Mouse (Mus musculus) olfactory bulb, adult 2 months (tissue): ENCODE results near the gene Kcnk16. TPM values are rescaled to one million over a fixed set of nuclear protein-coding genes. Genes with fewer than 3 reads are reported as not detected.

Experiments used
- H3K27ac ChIP-seq: fragments of 200-500 bp; 2 replicates; pipeline ENCODE4 v1.5.1; 2012; ENCODE audit warnings: low read depth, low read length; ENCODE audit not compliant: insufficient read depth
- H3K4me1 ChIP-seq: fragments of 200-500 bp; 2 replicates; pipeline ENCODE4 v1.6.1; 2012; ENCODE audit warnings: low read length; ENCODE audit not compliant: control insufficient read depth, insufficient read depth
- H3K4me3 ChIP-seq: fragments of 200-500 bp; 2 replicates; pipeline ENCODE4 v1.5.1; 2012; ENCODE audit warnings: mild to moderate bottlenecking, low read depth, low read length, moderate library complexity; ENCODE audit not compliant: insufficient read depth
- CTCF ChIP-seq: fragments of 200-500 bp; IDR thresholded peaks from 2 replicates; pipeline ENCODE4 v1.5.1; 2012; ENCODE audit warnings: low read depth, mild to moderate bottlenecking, low read length, moderate library complexity; ENCODE audit not compliant: insufficient read depth
- POLR2A ChIP-seq: fragments of 200-500 bp; IDR thresholded peaks from 2 replicates; pipeline ENCODE4 v1.6.1; 2012; ENCODE audit warnings: mild to moderate bottlenecking, low read depth, low read length, moderate library complexity; ENCODE audit not compliant: insufficient read depth
- WGBS: fragments of 180-500 bp; shearing (Covaris S2); methylation state at CpG from one replicate; pipeline ENCODE4 v1.1.7; 2018; 5-methylcytosine and 5-hydroxymethylcytosine counted together
- polyA plus RNA-seq: library from polyadenylated mRNA; stranded (reverse); fragments of >200 nt; gene quantifications from 2 replicates; pipeline ENCODE4 v1.2.4, GENCODE M21; 2012; ENCODE audit warnings: low replicate concordance; ENCODE audit not compliant: missing spikeins, insufficient read depth, insufficient read length

Gene Kcnk16
- polyA plus RNA-seq, 1 experiment = not detected

DNA sequence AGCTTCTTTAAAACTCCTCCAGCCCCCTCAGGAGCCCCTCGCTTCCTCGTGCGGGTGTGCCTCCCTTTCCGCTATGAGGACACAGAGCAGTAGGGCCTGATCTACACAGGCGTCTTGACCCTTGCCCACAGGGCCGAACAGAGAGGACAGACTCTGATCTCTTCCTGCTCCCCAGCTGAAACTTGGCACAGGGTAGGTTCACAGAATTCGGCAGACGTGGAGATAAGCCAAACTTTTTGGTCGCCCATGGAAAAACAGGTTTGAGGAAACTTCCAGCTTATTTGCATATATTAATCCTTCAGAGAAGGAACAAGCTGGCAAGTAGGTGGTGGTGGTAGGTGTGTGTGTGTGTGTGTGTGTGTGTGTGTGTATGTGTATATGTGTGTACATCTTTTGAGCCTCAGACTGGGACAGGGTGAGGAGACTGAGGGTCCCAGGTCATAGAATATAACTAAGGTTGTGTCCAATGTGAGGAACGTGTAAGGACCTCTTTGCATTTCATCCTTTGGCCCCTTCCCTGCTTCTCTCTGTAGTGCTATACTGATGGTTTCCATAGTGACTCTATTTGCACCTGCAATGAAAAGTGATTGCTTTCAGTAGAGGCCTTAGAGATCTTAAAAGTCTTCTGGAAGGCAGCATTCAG is 44.3 kb downstream of the Kcnk16 start:
- no peak overlapping the region for H3K27ac ChIP-seq
- 55% methylated on average over 10 of the region's 10 CpGs for WGBS
- peaks cover 6% of the 10 kb centered on the region for H3K4me1 ChIP-seq
- no peak overlapping the region for H3K4me3 ChIP-seq
- no peak for TF ChIP-seq POLR2A
- no peak for TF ChIP-seq CTCF

DNA sequence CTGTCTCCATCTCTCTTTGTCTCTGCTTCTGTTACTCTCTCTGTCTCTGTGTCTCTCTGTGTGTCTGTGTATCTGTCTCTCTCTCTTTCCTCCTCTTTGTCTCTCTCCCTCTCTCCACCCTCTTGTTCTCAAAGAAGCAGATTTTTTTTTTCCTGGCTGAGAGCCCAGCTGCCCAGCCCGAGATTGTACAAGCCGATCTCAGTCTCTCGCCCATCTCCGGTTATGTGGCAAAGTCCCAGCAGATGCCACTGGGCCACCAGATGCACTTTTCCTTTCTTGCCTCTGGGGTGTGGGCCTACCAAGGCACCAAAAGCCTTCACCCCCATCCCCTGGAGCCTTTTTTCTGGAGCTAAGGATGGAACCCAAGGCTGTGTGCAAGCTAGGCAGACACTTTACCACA is 44.8 kb downstream of the Kcnk16 start:
- Histone ChIP-seq H3K4me1 (peaks cover 2% of the 10 kb centered on the region; the same call in 1 of the 2 replicates), H3K4me3 (no peak overlapping the region), H3K27ac (no peak overlapping the region)
- 37% methylated on average over 4 of the region's 4 CpGs for WGBS
- TF ChIP-seq POLR2A (no peak), CTCF (no peak)

DNA sequence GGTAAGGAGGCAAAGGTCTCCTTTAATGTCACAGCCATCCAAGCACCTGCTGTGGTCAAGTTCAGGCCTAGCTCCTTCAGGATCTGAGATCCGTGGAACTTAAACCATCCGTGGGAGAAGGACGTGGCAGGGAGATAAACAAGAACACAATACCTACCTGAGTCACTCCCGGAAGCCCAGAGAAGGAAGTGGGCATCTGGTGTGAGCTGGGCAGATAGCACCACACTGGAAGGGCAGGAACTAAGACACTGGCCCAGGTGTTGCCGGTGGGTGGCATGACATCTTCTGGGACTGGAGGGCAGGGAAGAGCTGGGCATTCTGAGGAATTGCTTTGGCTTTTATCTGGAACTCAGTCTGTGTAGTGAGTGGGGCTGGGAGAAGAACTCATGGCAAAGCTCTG is 45.7 kb downstream of the Kcnk16 start:
- TF ChIP-seq POLR2A (no peak), CTCF (no peak)
- no peaks in the 10 kb centered on the region; the same call in 1 of the 2 replicates for H3K4me1 ChIP-seq
- H3K4me3 ChIP-seq = no peak overlapping the region
- 88% methylated on average over 5 of the region's 5 CpGs for WGBS
- no peak overlapping the region for H3K27ac ChIP-seq

DNA sequence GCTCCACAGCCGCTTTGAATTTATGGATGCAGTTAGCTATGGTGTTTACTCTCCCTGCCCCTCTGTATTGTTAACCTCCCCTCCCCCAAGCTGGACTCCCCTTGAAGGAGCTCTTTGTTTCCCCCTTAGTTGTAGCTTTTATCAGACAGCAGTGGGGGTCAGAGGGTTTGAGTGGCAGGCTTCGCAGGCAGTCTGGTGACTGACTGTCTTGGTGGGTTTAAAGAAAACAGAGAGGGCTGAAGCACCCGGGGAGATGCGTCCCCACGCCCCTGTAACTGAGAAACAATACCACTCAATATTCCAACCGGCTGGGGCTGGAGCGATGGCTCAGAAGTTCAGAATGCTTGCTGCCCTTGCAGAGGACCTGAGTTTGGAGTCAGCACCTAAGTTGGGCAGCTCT is 47.9 kb downstream of the Kcnk16 start:
- Histone ChIP-seq H3K27ac (no peak overlapping the region), H3K4me1 (no peaks in the 10 kb centered on the region; the same call in 1 of the 2 replicates), H3K4me3 (no peak overlapping the region)
- WGBS = 49% methylated on average over 7 of the region's 7 CpGs
- TF ChIP-seq POLR2A = no peak
- TF ChIP-seq CTCF = no peak

DNA sequence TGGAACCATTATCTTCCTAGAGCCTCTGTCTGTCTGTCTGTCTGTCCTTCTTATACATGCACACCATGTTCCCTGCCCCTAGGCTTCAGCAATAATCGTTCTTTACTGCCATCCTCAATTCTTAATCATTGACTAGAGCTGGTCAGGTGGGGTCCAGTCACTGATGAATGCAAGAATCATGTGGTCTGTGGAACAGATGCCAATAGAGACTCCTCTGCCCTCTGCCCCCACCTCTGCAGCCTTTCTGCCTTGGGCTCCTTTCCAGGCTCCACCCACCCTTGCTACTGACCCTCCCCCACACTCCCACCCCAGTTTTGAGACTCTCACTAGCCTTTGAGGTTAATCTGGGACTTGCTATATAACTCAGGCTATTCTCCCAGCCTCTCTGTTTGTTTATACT is 49.1 kb downstream of the Kcnk16 start:
- TF ChIP-seq POLR2A (no peak), CTCF (no peak)
- 85% methylated on average over 1 of the region's 1 CpGs for WGBS
- H3K4me1 ChIP-seq = no peaks in the 10 kb centered on the region; the same call in 1 of the 2 replicates
- no peak overlapping the region for H3K27ac ChIP-seq
- H3K4me3 ChIP-seq = no peak overlapping the region

DNA sequence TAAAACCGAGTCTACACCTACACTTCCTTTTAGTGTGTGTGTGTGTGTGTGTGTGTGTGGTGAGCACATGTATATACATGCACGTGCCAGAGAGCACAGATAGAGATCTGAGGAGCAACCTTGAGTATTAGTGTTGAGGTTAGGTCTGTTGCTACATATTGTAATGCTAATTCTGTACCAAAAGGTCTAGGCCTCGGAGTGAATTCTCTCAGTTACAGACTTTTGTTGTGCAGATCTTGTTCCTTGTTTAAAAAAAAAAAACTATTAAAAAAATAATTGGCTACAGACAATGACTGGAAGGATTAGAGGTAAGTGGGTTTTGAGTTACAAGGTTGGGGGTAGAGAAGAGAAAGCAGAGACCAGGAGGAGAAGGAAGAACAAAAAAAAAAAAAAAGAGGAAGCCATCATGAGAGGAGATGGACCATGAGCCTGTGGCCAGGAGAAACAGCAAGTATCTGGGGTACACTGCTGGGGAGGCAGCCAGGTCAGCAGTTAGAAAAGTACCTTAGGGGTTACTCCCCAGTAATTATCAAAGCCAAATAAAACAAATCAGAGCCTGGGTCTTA is 51.6 kb downstream of the Kcnk16 start:
- TF ChIP-seq CTCF (no peak), POLR2A (no peak)
- no peak overlapping the region for H3K27ac ChIP-seq
- H3K4me1 ChIP-seq = no peaks in the 10 kb centered on the region
- H3K4me3 ChIP-seq = no peak overlapping the region
- WGBS = 37% methylated on average over 3 of the region's 3 CpGs

DNA sequence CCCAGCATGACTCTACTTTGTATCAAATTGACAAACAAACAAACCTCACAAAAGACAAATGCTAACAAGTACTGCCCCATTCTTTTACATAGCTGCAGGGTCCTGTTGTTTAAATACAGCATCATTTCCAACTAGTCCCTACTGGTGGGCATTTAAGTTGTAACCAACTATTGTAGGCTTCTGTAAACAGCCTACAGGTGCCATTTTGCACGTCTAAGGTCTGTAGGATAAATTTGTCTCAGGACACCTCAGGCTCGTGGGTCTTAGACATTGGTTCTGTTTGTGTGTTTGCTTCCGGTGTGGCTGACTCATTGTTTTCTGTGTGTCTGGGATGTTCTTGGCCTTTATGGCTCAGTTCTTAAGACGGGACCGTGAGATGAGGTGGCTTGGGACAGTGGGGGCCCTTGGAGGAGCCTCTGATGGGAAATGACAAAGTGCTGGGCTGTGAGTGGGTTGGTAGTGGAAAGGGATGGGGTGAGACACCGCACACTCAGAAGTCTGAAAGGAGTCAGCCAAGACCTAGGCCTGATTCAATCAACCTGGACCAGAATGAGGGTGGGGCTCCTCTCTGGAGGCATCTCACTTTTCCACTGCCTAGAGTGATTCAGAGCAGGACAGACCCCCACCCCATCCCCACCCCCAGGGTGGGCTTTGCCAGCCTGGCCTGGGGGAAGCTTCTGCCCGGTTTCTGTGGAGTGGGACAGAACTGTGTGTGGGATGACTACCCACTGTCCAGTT is 52.3 kb downstream of the Kcnk16 start:
- TF ChIP-seq POLR2A = no peak
- no peak for TF ChIP-seq CTCF
- H3K4me1 ChIP-seq = no peaks in the 10 kb centered on the region
- 84% methylated on average over 7 of the region's 7 CpGs for WGBS
- H3K4me3 ChIP-seq = no peak overlapping the region
- H3K27ac ChIP-seq = no peak overlapping the region

DNA sequence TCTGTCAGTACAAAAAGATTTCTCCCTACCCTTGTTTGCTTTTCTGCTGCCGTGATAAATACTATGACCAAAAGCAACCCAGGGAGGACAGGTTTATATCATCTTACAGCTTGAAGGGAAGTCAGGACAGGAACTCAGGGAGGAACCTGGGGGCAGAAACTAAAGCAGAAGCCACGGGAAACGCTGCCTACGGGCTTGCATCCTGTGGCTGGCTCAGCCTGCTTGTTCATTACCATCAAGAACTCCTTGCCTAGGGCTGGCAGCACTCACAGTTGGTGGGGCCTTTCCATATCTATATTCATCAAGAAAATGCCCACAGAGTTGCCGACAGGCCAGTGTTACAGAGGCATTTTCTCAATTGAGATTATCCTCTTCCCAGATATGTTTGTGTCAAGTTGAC is 53.2 kb downstream of the Kcnk16 start:
- WGBS = 82% methylated on average over 5 of the region's 5 CpGs
- no peaks in the 10 kb centered on the region for H3K4me1 ChIP-seq
- no peak for TF ChIP-seq POLR2A
- no peak for TF ChIP-seq CTCF
- no peak overlapping the region for H3K4me3 ChIP-seq
- no peak overlapping the region for H3K27ac ChIP-seq

DNA sequence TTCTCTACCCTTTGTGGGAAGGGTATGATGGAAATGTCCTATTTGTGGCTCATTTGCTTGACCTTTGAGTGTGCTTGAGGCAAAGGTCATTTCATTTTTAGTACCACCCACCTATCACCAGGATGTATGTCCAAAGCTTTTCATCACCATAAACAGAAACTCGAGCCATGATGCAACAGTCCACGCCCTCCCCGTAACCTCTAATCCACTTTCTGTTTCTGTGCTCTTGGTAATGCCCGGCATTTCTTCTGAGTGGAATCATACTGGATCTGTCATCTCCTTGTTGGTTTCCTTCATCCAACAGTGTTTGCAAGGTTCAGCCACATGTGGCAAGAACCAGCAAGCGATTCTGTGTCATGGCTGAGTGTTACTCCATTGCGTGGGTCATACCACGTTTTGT is 54.9 kb downstream of the Kcnk16 start:
- no peak for TF ChIP-seq POLR2A
- no peak for TF ChIP-seq CTCF
- 95% methylated on average over 7 of the region's 7 CpGs for WGBS
- no peak overlapping the region for H3K27ac ChIP-seq
- H3K4me3 ChIP-seq = no peak overlapping the region
- H3K4me1 ChIP-seq = no peaks in the 10 kb centered on the region
